Mouse (Mus musculus): ENCODE data around the gene Bdkrb1. TPM values are rescaled to one million over a fixed set of nuclear protein-coding genes. Genes with fewer than 3 reads are reported as not detected.

Bdkrb1 gene
- not detected for total RNA-seq (2021)
- 0.24 and 0.36 TPM in 2 replicates for polyA plus RNA-seq (2012; rRNA removed)
- long read RNA-seq, result 0 reads

DNA sequence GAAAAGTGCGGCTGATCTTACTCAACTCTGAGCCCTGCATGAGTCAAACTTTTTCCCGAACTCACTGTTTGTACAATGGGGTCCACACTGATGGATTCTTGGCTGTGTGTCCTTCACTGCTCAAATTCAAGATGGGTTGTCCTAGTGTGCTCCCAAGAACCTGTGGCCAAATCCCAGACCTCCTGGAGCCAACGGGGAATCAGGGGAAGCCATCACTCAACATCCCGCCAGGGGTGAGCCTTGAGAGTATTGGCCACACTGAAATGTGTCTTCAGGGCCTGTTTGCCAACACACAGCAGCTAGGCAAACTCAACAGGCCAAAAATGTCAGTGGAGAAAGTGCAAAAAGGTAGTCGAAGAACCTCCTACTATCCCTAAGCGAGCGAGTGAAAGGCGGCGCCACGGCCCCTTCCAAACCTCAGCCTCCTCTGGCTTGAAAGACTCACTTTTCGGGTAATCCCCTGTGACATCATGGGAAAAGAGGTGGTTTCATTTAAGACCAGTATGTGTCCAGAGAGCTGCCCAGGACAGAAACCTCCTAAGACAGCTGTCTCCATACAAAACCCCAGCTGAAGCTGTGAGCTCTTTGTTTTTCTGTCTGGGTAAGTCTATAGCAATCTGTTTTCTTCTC, at the start of gene Bdkrb1:
TSS of gene Bdkrb1 (plus strand) at position 505 of the 630 bp plus-strand sequence.
- DNase-seq, result no peak

DNA sequence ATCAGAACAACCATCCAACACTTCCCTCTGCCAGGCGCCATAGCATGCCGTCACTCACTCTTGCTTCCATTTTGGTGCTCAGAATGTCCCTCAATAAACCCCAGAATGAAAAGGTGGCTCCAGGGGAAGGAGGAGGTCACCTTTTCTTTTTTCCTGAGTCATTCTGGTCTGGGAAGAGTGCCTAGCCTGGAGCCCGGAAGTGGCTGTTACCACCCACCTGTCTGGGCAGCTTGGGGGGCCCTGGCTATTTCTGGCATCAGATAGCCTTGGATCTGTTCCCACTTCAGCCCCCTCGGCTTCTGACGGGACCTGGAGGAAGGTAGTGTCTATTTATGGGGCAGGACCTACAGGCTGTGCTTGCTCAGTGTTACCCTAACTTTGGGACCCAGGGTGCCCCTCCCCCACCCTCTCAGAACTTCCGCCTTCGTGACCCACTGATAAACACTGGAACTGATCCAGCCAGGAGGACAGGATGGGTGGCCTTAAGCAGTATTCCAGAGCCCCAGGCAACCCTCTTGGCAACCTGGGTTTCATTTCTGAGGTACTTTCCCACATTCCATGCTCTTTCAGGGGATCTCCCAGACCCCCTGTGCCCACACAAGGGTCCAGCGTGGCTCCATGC, 48.6 kb upstream of the Bdkrb1 start:
- peak; percentile 22 for DNase-seq

DNA sequence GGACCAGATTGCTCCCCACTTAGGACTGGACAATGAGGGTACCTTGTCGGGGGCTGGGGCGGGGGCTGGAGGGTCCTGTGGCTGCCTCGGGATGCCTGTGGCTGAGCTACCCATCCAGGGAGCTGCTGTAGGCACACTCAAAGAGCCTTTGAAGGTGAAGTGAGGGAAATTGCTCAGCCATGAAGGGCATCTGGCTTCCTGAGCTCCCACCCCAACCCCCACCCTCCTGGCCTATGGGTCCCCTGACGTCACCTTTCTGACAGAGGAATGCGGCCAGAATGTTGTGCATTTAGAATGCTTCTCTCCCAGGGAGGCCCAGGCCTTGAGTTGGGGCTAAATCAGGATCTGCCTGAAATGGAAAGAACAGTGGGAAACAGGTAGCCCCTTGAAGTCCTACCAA, 47.7 kb upstream of the Bdkrb1 start:
- DNase-seq, result no peak

GRCm38 (mm10) chr12:105557250-105557925, 45.5 kb upstream of the Bdkrb1 start:
- peak; percentile 39 for DNase-seq

DNA sequence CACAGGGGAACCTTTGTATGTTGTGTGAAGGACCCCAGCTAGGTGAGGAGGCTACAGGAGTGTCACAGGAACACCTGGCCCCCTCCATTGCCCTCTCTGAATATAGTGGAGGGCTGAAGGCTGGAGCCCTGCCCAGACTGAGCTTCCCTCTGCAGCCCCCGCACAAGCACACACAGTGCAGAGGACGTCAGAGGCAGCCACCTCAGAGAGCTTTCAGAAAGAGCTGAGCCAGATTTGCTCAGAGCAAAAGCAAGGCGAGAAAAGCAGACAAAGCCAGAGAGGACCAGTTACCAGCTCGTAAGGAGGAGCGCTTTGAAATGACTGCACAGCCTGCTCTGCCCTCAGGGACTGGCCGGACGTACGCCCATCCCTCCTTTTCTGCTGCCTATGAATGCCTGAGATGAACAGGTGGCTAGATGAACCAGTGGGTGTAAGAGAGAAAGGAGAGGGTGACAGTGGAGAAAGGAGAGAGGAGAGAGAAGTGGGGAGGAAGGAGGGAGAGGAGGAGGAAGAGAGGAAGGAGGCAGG, 41.8 kb upstream of the Bdkrb1 start:
- no peak for DNase-seq

DNA sequence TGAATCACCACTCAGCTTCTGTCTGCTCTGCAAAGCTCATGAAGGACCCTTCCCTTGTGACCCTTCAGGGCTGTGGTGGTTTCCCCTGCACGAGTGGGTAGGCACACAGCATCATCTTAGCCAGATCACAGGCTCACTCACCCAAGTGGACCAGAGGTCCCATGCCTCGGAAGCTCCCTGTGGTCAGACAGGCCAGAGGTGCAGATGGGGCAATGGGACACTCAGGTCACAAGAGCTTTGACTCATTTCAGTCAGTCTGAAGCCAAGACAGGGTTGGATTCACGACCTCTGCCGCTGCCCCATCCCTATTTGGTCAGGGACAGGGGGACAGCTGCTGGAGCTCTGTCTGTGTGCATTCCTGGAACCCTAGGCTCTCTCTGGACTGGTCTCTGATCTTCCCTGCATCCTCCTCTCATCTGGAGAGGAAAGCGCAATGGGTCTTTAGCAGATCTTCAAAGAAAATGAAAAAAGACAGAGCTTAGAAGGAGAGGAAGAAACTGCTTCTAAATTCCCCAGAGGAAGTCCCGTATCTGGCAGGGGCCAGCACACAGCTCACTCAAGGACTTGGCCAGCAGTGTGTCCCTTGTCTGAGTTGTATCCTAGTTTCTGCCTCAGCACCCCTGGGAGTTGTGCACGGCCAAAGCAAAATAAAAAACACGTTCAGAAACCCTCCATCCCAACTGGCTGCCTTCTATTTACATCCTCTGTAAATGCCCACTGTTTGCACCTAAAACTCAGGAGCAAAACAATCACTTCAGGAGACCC, 40.6 kb upstream of the Bdkrb1 start:
- DNase-seq, result peak; percentile 41

- DNase-seq, result peak; percentile 89
Measured at GRCm38 (mm10) chr12:105562936-105563680, 39.8 kb upstream of the Bdkrb1 start, which contains the start of gene Bdkrb2. TSS of gene Bdkrb2 (plus strand) at chr12:105563226.

- DNase-seq, result no peak
Measured at GRCm38 (mm10) chr12:105563726-105564275, 39.1 kb upstream of the Bdkrb1 start.

GRCm38 (mm10) chr12:105565221-105565620, 37.7 kb upstream of the Bdkrb1 start:
- DNase-seq, result no peak

DNA sequence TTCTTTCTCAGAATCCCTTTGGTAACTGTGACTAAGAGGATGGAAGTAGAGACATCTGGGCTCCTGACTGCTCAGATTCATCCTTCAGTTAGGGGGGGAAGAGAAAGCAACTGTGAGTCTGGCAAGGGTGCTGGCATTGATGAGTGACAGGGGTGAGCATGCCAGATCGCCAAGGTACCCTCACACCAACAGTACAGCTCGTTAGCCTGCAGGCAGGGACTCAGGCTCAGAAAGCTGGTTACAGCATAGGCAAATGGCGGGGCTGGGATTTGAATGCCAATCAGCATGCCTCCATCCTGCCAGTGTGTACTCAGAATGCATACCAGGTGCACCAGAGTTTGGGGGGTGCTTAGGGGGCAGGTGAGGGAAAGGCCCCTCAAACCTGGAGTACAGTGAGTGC, 31.0 kb upstream of the Bdkrb1 start:
- DNase-seq, result no peak

DNA sequence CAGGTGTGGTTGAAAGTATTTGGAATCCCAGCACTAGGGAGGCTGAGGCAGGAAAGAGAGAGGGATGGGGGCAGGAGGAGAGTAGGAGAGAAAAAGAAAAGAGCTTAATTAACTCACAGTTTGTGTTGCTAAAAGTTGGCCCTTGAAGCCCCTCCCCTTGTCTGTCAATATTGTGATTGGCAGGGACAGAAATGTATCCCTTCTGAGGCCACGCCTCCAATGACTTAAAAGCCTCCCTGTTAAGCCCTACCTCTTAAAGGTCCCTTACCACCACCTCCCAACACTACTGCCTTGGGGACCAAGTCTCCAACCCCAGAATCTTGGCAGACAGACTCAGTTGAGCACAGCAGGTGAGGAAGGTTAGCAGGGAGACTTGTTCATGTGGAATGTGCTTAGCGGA, 30.3 kb upstream of the Bdkrb1 start:
- no peak for DNase-seq

- DNase-seq, result no peak
Measured at GRCm38 (mm10) chr12:105574356-105574755, 28.5 kb upstream of the Bdkrb1 start.

- no peak for DNase-seq
Measured at GRCm38 (mm10) chr12:105580490-105580889, 22.4 kb upstream of the Bdkrb1 start.

DNA sequence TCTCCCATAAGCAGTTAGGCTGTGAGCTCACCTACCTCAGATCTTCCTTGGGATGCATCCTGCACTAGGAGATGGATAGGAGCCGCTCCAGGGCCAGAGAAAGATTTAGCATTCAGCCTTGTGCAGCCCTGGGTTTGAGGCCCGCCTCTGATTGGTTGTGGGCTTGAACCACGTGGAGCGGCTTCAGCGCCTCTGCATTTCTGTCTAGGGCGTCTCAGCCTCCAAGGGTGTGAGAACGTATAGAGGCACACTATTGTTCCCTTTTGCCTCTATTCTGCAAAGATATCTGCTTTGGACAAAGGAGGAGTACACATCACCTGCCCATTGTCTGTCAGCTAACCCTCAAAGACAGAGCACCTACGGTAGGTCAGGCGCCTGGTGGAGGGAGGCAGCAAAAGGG, 20.4 kb upstream of the Bdkrb1 start:
- no peak for DNase-seq

GRCm38 (mm10) chr12:105583484-105583883, 19.4 kb upstream of the Bdkrb1 start:
- no peak for DNase-seq

GRCm38 (mm10) chr12:105584851-105585250, 18.0 kb upstream of the Bdkrb1 start:
- DNase-seq, result peak; percentile 82

DNA sequence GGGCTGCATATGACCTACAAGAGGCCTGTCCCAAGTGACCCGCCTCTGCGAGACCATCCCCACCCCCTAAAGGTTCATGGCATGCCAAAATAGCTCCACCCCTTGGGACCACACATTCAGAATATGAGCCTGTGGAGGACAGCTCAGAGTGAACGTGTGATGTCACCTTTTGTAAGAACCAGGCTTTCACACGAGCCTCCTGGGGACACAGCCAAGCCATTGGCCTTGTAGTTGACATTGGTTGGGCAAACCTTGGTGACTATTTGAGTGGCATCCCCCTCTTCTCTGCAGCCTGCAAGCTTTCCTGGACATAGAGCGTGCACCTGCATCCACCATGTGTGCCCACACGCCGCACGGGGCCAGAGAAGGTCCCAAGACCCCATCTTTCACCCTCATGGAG, 15.4 kb upstream of the Bdkrb1 start:
- DNase-seq, result peak; percentile 62

GRCm38 (mm10) chr12:105590786-105591185, 12.1 kb upstream of the Bdkrb1 start:
- no peak for DNase-seq

DNA sequence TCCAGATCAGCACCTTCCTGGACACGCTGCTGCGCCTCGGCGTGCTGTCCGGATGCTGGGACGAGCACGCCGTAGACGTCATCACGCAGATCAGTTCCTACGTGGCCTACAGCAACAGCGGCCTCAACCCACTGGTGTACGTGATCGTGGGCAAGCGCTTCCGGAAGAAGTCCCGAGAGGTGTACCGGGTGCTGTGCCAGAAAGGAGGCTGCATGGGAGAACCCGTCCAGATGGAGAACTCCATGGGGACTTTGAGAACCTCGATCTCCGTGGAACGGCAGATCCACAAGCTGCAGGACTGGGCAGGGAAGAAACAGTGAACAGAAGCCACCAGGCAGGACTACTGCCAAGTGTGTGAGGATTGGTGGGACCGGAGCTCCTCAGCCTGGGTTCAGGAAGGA, 10.5 kb upstream of the Bdkrb1 start:
- no peak for DNase-seq

DNA sequence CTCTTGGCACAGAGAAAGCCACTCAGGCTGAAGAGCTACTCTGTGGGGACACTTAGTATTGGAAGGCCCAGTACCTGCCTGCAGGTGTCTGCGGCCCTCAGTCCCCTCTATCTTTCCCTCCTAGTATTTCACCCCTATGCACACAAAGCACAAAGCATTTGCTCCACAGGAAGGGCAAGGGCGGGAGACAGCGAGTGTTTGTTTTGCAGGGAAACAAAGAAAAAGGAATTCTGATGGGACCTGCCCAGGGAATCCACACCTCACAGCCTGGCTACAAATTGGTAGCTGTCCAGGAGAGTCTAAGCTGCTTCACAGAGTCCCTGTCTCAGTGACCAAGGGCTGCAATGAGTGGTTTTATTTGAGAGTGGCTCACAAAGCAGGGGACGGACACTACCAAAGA, 9.4 kb upstream of the Bdkrb1 start:
- no peak for DNase-seq

GRCm38 (mm10) chr12:105597135-105597534, 5.8 kb upstream of the Bdkrb1 start:
- no peak for DNase-seq

All from adrenal gland, adult 2 months (tissue).